Mouse (Mus musculus) kidney, adult 2 months (tissue): Measurements from ENCODE around the gene Fam120a. TPM values are rescaled to one million over a fixed set of nuclear protein-coding genes. Genes with fewer than 3 reads are reported as not detected.
A peak's percentile ranks its signal among the peaks of the same experiment; 100 is the strongest.

Source experiments
- DNase-seq: peaks from one replicate; pipeline ENCODE4 v3.0.0; 2021
- H3K27ac ChIP-seq: fragments of 200-500 bp; 2 replicates; pipeline ENCODE4 v1.5.1; 2012; ENCODE audit warnings: low read depth, low read length, control low read depth, inconsistent platforms; ENCODE audit not compliant: insufficient read depth
- H3K27me3 ChIP-seq: fragments of 200-500 bp; replicated peaks from 2 replicates; pipeline ENCODE4 v1.6.1; 2012; ENCODE audit warnings: mild to moderate bottlenecking, moderate library complexity, low read length, inconsistent platforms; ENCODE audit not compliant: control insufficient read depth, insufficient read depth
- H3K36me3 ChIP-seq: fragments of 200-500 bp; 2 replicates; pipeline ENCODE4 v1.6.1; 2012; ENCODE audit warnings: mild to moderate bottlenecking, moderate library complexity, low read length, inconsistent platforms; ENCODE audit not compliant: control insufficient read depth, insufficient read depth
- H3K4me1 ChIP-seq: fragments of 200-500 bp; 2 replicates; pipeline ENCODE4 v1.6.1; 2011; ENCODE audit warnings: low read length; ENCODE audit not compliant: control insufficient read depth, insufficient read depth
- H3K4me3 ChIP-seq: fragments of 200-500 bp; 2 replicates; pipeline ENCODE4 v1.5.1; 2011; ENCODE audit warnings: mild to moderate bottlenecking, low read depth, low read length, control low read depth; ENCODE audit not compliant: insufficient read depth
- CTCF ChIP-seq: fragments of 200-500 bp; conservative IDR thresholded peaks from 2 replicates; pipeline ENCODE4 v1.5.1; 2011; ENCODE audit warnings: low read depth, mild to moderate bottlenecking, control low read depth, low read length, moderate library complexity, mixed read lengths; ENCODE audit not compliant: insufficient read depth, insufficient read length
- POLR2A ChIP-seq: fragments of 200-500 bp; IDR thresholded peaks from one replicate; pipeline ENCODE4 v1.6.1; 2011; ENCODE audit warnings: low read depth, low read length, control low read depth
- WGBS: fragments of 180-500 bp; shearing (Covaris S2); methylation state at CpG from one replicate; pipeline ENCODE4 v1.1.7; 2018; 5-methylcytosine and 5-hydroxymethylcytosine counted together
- polyA plus RNA-seq: library from polyadenylated mRNA; depleted of rRNA; stranded (reverse); fragments of >200 nt; gene quantifications from 2 replicates; pipeline ENCODE4 v1.2.3, GENCODE M21; 2012

Gene Fam120a
- polyA plus RNA-seq, 1 experiment: 67.8 TPM

GRCm38 (mm10) chr13:48913680-48914079, 54.1 kb downstream of the Fam120a start:
- Histone ChIP-seq H3K27ac (no peak overlapping the region), H3K36me3 (peaks cover 1% of the 10 kb centered on the region; the same call in 1 of the 2 replicates), H3K4me3 (no peak overlapping the region), H3K4me1 (no peaks in the 10 kb centered on the region), H3K27me3 (no peaks in the 10 kb centered on the region)
- WGBS: 47% methylated on average over 1 of the region's 1 CpGs
- TF ChIP-seq POLR2A (no peak), CTCF (no peak)
- DNase-seq: peak; percentile 30

- Histone ChIP-seq H3K4me1 (no peaks in the 10 kb centered on the region), H3K4me3 (no peak overlapping the region), H3K27ac (no peak overlapping the region), H3K27me3 (no peaks in the 10 kb centered on the region), H3K36me3 (peaks cover 1% of the 10 kb centered on the region; the same call in 1 of the 2 replicates)
- 81% methylated on average over 3 of the region's 3 CpGs for WGBS
- no peak for DNase-seq
- TF ChIP-seq CTCF (no peak), POLR2A (no peak)
These were observed 54.7 kb downstream of the Fam120a start for GRCm38 (mm10) chr13:48913141-48913540.

- TF ChIP-seq CTCF: no peak
- TF ChIP-seq POLR2A: no peak
- no peak for DNase-seq
- no peaks in the 10 kb centered on the region for H3K27me3 ChIP-seq
- H3K27ac ChIP-seq: no peak overlapping the region
- H3K4me1 ChIP-seq: no peaks in the 10 kb centered on the region
- H3K4me3 ChIP-seq: no peak overlapping the region
- WGBS: 75% methylated on average over 7 of the region's 7 CpGs
- H3K36me3 ChIP-seq: peaks cover 1% of the 10 kb centered on the region; the same call in 1 of the 2 replicates
These were observed 56.4 kb downstream of the Fam120a start for GRCm38 (mm10) chr13:48911426-48911825.

- TF ChIP-seq POLR2A: no peak
- no peak for TF ChIP-seq CTCF
- 98% methylated on average over 2 of the region's 2 CpGs for WGBS
- H3K36me3 ChIP-seq: peaks cover 1% of the 10 kb centered on the region; the same call in 1 of the 2 replicates
These were observed 62.4 kb downstream of the Fam120a start for GRCm38 (mm10) chr13:48905458-48905857.

GRCm38 (mm10) chr13:48895376-48895775, 72.4 kb downstream of the Fam120a start:
- no peak for DNase-seq
- no peak for TF ChIP-seq CTCF
- TF ChIP-seq POLR2A: no peak
- Histone ChIP-seq H3K4me3 (no peak overlapping the region), H3K27ac (no peak overlapping the region), H3K27me3 (no peaks in the 10 kb centered on the region), H3K36me3 (peaks cover 3% of the 10 kb centered on the region; the same call in 1 of the 2 replicates), H3K4me1 (no peaks in the 10 kb centered on the region)
- WGBS: 87% methylated on average over 5 of the region's 5 CpGs

More at GRCm38 (mm10) chr13:48905458-48905857, 62.4 kb downstream of the Fam120a start:
- no peaks in the 10 kb centered on the region for H3K4me1 ChIP-seq
- H3K27ac ChIP-seq: no peak overlapping the region
- DNase-seq: no peak
- no peaks in the 10 kb centered on the region for H3K27me3 ChIP-seq
- H3K4me3 ChIP-seq: no peak overlapping the region

GRCm38 (mm10) chr13:48890260-48890960, 77.4 kb downstream of the Fam120a start:
- TF ChIP-seq CTCF: 0 out of 2 replicates have a peak, but pooled peaks have one; percentile 5
- no peak for TF ChIP-seq POLR2A
- Histone ChIP-seq H3K27me3 (no peaks in the 10 kb centered on the region), H3K36me3 (peaks cover 5% of the 10 kb centered on the region), H3K4me3 (no peak overlapping the region), H3K4me1 (no peaks in the 10 kb centered on the region), H3K27ac (no peak overlapping the region)
- peak; percentile 66 for DNase-seq
- whole genome bisulfite sequencing: 62% methylated on average over 4 of the region's 4 CpGs

GRCm38 (mm10) chr13:48878534-48878933, 89.3 kb downstream of the Fam120a start:
- WGBS: under 1% methylated on average over 36 of the region's 36 CpGs
- Histone ChIP-seq H3K36me3 (peaks cover 3% of the 10 kb centered on the region), H3K4me1 (peaks cover 5% of the 10 kb centered on the region; the same call in 1 of the 2 replicates), H3K27me3 (no peaks in the 10 kb centered on the region), H3K27ac (peak overlapping the region; percentile 74), H3K4me3 (peak overlapping the region; percentile 52)
- no peak for TF ChIP-seq CTCF
- peak; percentile 97 for TF ChIP-seq POLR2A
- peak; percentile 99 for DNase-seq
